12 mouse cellular contexts compared by ENCODE assay signal in genomic region chr10:127605251-127605547, GRCm38 (mm10). TPM values are rescaled to one million over a fixed set of nuclear protein-coding genes. Genes with fewer than 3 reads are reported as not detected.
A peak's percentile ranks its signal among the peaks of the same experiment; 100 is the strongest.
DNase-seq lines count a peak whose midpoint lies in the region; ATAC-seq and TF ChIP-seq lines count a peak whose summit lies in the region.
"Had no signal": no experiment of that assay in that cellular context is flagged by ENCODE, and none has a peak within 500 bp of the region (broad histone marks: within the 10 kb centered on the region; RNA-seq: fewer than 3 reads in every experiment).

No protein-coding gene starts in this region.

- no peak for TF ChIP-seq POLR2A in heart, adult 2 months (IDR thresholded peaks at IDR 0.05; ENCODE audit: insufficient read depth, low read depth, low read length)

- no peak overlapping the region for H3K4me3 ChIP-seq in heart, adult 2 months
- peak overlapping the region; percentile 70 for H3K4me3 ChIP-seq in megakaryocyte, embryonic 14.5 days (replicated peaks)
- no peak overlapping the region for H3K4me3 ChIP-seq in liver, embryonic 11.5 days (ENCODE audit: low read depth, low read length)
- H3K4me3 ChIP-seq: forebrain, embryonic 12.5 days; hindbrain, embryonic 10.5 days had no signal

- H3K4me2 ChIP-seq in liver, embryonic 11.5 days: no peak overlapping the region
- H3K4me2 ChIP-seq: forebrain, embryonic 12.5 days had no signal

- intact Hi-C loops in heart, adult 2 months (cut with DNase I): no loop called here
- intact Hi-C loops in heart, postnatal 10 days (cut with DNase I): no loop called here

- no peaks in the 10 kb centered on the region for H3K27me3 ChIP-seq in heart, adult 2 months (ENCODE audit: control insufficient read depth, insufficient read depth, low read length)
- H3K27me3 ChIP-seq in megakaryocyte, embryonic 14.5 days (replicated peaks): peaks cover 77% of the 10 kb centered on the region
- H3K27me3 ChIP-seq in liver, embryonic 11.5 days (replicated peaks; ENCODE audit: control insufficient read depth, insufficient read depth, low read length): 0 out of 2 replicates have a peak, but pooled peaks cover 3% of the 10 kb centered on the region
- H3K27me3 ChIP-seq: forebrain, embryonic 12.5 days had no signal

- H3K27ac ChIP-seq in heart, adult 2 months: peak overlapping the region; percentile 34; the same call in 1 of the 2 replicates
- H3K27ac ChIP-seq in liver, embryonic 11.5 days (ENCODE audit: low read depth, low read length): no peak overlapping the region
- H3K27ac ChIP-seq: forebrain, embryonic 12.5 days; hindbrain, embryonic 10.5 days had no signal

- TF ChIP-seq EP300 in heart, adult 2 months (IDR thresholded peaks at IDR 0.05; ENCODE audit: insufficient read depth, low read depth, low read length): no peak

- H3K9ac ChIP-seq in heart, adult 2 months (ENCODE audit: low read depth, low read length): no peak overlapping the region
- no peak overlapping the region for H3K9ac ChIP-seq in liver, embryonic 11.5 days (ENCODE audit: low read depth, low read length)
- H3K9ac ChIP-seq: forebrain, embryonic 12.5 days had no signal

- peaks cover 2% of the 10 kb centered on the region; the same call in 1 of the 2 replicates for H3K9me3 ChIP-seq in megakaryocyte, embryonic 14.5 days
- H3K9me3 ChIP-seq in liver, embryonic 11.5 days (ENCODE audit: control insufficient read depth, low read length): no peaks in the 10 kb centered on the region
- H3K9me3 ChIP-seq: forebrain, embryonic 12.5 days; hindbrain, embryonic 10.5 days had no signal

- 65% methylated on average over 8 of the region's 8 CpGs for WGBS in heart, adult 2 months
- 70% methylated on average over 8 of the region's 8 CpGs for WGBS in liver, embryonic 11.5 days

- DNase-seq in heart, adult 2 months: no peak
- no peak for DNase-seq in heart, postnatal 10 days
- DNase-seq in liver, embryonic 11.5 days (ENCODE audit: low spot score): no peak
- DNase-seq in right cerebral cortex, postnatal 14 days: no peak
- DNase-seq in c-Kit-positive CD71-positive TER-119-positive erythroid progenitor cells, embryonic 14.5 days (ENCODE audit: low spot score): no peak
- no peak for DNase-seq in cerebellum, adult 11 months
- DNase-seq: right cerebral cortex, postnatal 25 days had no signal

- ATAC-seq in megakaryocyte, adult 5-6 weeks (ENCODE audit: poor library complexity, severe bottlenecking): no peak
- 0 out of 2 replicates have a peak, but pooled peaks have one; percentile 3 for ATAC-seq in liver, embryonic 11.5 days (replicated peaks; ENCODE audit: low FRiP score)
- ATAC-seq: midbrain, embryonic 16.5 days had no signal

- no peaks in the 10 kb centered on the region for H3K79me2 ChIP-seq in heart, adult 2 months (replicated peaks; ENCODE audit: control insufficient read depth, insufficient read depth, low read length)

- no peak for TF ChIP-seq CTCF in heart, adult 2 months (IDR thresholded peaks at IDR 0.05)

- H3K36me3 ChIP-seq in heart, adult 2 months (ENCODE audit: control insufficient read depth, insufficient read depth, low read length): no peaks in the 10 kb centered on the region
- no peaks in the 10 kb centered on the region for H3K36me3 ChIP-seq in megakaryocyte, embryonic 14.5 days (replicated peaks; ENCODE audit: low read length)
- peaks cover 5% of the 10 kb centered on the region; the same call in 1 of the 2 replicates for H3K36me3 ChIP-seq in liver, embryonic 11.5 days (ENCODE audit: control insufficient read depth, insufficient read depth, low read length)

- peaks cover 10% of the 10 kb centered on the region for H3K4me1 ChIP-seq in heart, adult 2 months (ENCODE audit: control insufficient read depth, insufficient read depth, low read length)
- H3K4me1 ChIP-seq in megakaryocyte, embryonic 14.5 days: peaks cover 34% of the 10 kb centered on the region
- peaks cover 28% of the 10 kb centered on the region for H3K4me1 ChIP-seq in liver, embryonic 11.5 days (replicated peaks; ENCODE audit: control insufficient read depth, insufficient read depth, low read length)
- H3K4me1 ChIP-seq: forebrain, embryonic 12.5 days had no signal

RNA-seq across cellular contexts. Expression of gene Lrp1, which starts 15.7 kb away (rescaled TPM):
- total RNA-seq in heart, adult 2 months (2021): 10 to 100 TPM; 74.0 to 79.5 TPM
- 74.1 and 83.7 TPM in 2 replicates for polyA plus RNA-seq in heart, adult 2 months (2012; rRNA removed)
- 10 to 100 TPM; 95.8 to 96.3 TPM for total RNA-seq in heart, postnatal 10 days (2021)
- 10.2 and 208 TPM in 2 replicates for polyA plus RNA-seq in megakaryocyte, embryonic 14.5 days (2012; ENCODE audit: insufficient read depth, low replicate concordance)
- total RNA-seq in megakaryocyte, adult 5-6 weeks (2015): 85.5 and 104 TPM in 2 replicates
- total RNA-seq in megakaryocyte, adult 5-6 weeks (2017): 62.4 and 72.2 TPM in 2 replicates
- polyA plus RNA-seq in liver, embryonic 11.5 days (2014; fragmentation: Nextera tagmentation; extraction: Ambion mirVana): 35.7 and 36.8 TPM in 2 replicates

RNA-seq across cellular contexts. Expression of gene Stat6, which starts 37.6 kb away (rescaled TPM):
- total RNA-seq in heart, adult 2 months (2021): 10 to 100 TPM; 43.7 to 43.9 TPM
- 49.5 and 61.7 TPM in 2 replicates for polyA plus RNA-seq in heart, adult 2 months (2012; rRNA removed)
- 10 to 100 TPM; 45.9 to 46.8 TPM for total RNA-seq in heart, postnatal 10 days (2021)
- polyA plus RNA-seq in megakaryocyte, embryonic 14.5 days (2012; ENCODE audit: insufficient read depth, low replicate concordance): 33.8 and 70.6 TPM in 2 replicates
- total RNA-seq in megakaryocyte, adult 5-6 weeks (2015): 82.5 and 89.6 TPM in 2 replicates
- 120 and 128 TPM in 2 replicates for total RNA-seq in megakaryocyte, adult 5-6 weeks (2017)
- polyA plus RNA-seq in liver, embryonic 11.5 days (2014; fragmentation: Nextera tagmentation; extraction: Ambion mirVana): 28.7 TPM in 2 replicates
